Mouse (Mus musculus) CH12.LX (cell line): ENCODE data around the gene Cdc42ep5.

ENCODE experiments used
- CTCF ChIP-seq, 2 experiments: IDR thresholded peaks in 1 of 2; conservative IDR thresholded peaks in 1 of 2; 2 replicates each; pipeline ENCODE4 v1.5.1; 2011 to 2012; ENCODE audit warnings: low read depth in 2 of 2, low read length in 2 of 2, improper control_type of control experiment in 1 of 2, inconsistent platforms in 1 of 2, mild to moderate bottlenecking in 1 of 2, moderate library complexity in 1 of 2
- E2F4 ChIP-seq: IDR thresholded peaks from 2 replicates; pipeline ENCODE4 v1.6.1; 2011; ENCODE audit warnings: low read depth, low read length, improper control_type of control experiment; ENCODE audit not compliant: insufficient replicate concordance
- HCFC1 ChIP-seq: IDR thresholded peaks from 2 replicates; pipeline ENCODE4 v1.6.1; 2012; ENCODE audit warnings: low read depth, mild to moderate bottlenecking, inconsistent platforms, low read length, improper control_type of control experiment
- JUN ChIP-seq: IDR thresholded peaks from 2 replicates; pipeline ENCODE4 v1.6.1; 2011; ENCODE audit warnings: low read depth, mild to moderate bottlenecking, low read length, improper control_type of control experiment, moderate library complexity; ENCODE audit not compliant: insufficient read depth
- MAZ ChIP-seq: IDR thresholded peaks from 2 replicates; pipeline ENCODE4 v1.6.1; 2012; ENCODE audit warnings: low read depth, mild to moderate bottlenecking, inconsistent platforms, low read length, improper control_type of control experiment, moderate library complexity
- MXI1 ChIP-seq: IDR thresholded peaks from 2 replicates; pipeline ENCODE4 v1.6.1; 2011; ENCODE audit warnings: mild to moderate bottlenecking, low read depth, low read length, improper control_type of control experiment
- NELFE ChIP-seq: IDR thresholded peaks from 2 replicates; pipeline ENCODE4 v1.6.1; 2011; ENCODE audit warnings: low read depth, low read length, improper control_type of control experiment
- PAX5 ChIP-seq: IDR thresholded peaks from 2 replicates; pipeline ENCODE4 v1.6.1; 2012; ENCODE audit warnings: low read length, inconsistent platforms, mixed read lengths
- POLR2A ChIP-seq: IDR thresholded peaks from 2 replicates; pipeline ENCODE4 v1.6.1; 2011; ENCODE audit warnings: low read depth, mild to moderate bottlenecking, improper control_type of control experiment, low read length
- POLR2AphosphoS2 ChIP-seq: IDR thresholded peaks from 2 replicates; pipeline ENCODE4 v1.6.1; 2011; ENCODE audit warnings: low read depth, low read length, improper control_type of control experiment
- RCOR1 ChIP-seq: conservative IDR thresholded peaks from 2 replicates; pipeline ENCODE4 v1.6.1; 2012; ENCODE audit warnings: low read depth, mild to moderate bottlenecking, inconsistent platforms, low read length, improper control_type of control experiment
- SIN3A ChIP-seq: IDR thresholded peaks from 2 replicates; pipeline ENCODE4 v1.6.1; 2012; ENCODE audit warnings: low read length, improper control_type of control experiment, inconsistent platforms
- SMC3 ChIP-seq: IDR thresholded peaks from 2 replicates; pipeline ENCODE4 v1.6.1; 2011; ENCODE audit warnings: low read depth, low read length, improper control_type of control experiment
- ZKSCAN1 ChIP-seq: IDR thresholded peaks from 2 replicates; pipeline ENCODE4 v1.6.1; 2012; ENCODE audit warnings: low read depth, inconsistent platforms, low read length, improper control_type of control experiment, borderline replicate concordance

DNA sequence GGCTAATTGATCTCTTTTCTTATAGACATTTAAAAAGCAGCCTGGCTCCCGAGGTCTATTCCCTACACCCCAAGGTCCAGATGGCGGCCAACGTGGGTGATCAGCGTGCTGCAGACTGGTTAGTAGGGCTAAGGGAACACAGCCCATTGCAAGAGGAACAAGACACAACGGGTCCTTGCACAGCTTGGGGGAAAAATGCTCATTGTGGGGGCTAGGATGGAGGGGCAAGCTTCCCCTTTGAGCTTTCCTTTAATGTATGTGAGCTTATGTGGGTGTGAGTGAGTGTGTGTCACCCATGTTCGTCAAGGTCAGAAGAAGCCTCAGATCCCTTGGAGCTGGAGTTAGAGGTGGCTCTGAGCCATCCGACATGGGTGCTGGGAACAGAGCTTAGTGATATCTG lies 26.0 kb downstream of the Cdc42ep5 start:
- no peak for TF ChIP-seq CTCF (conservative IDR thresholded peaks at IDR 0.05 in 1 of 2, IDR thresholded peaks at IDR 0.05 in 1 of 2; ENCODE audit: low read depth in 2 of 2, low read length in 2 of 2)
- no peak for TF ChIP-seq ZKSCAN1
- TF ChIP-seq POLR2AphosphoS2: no peak
- TF ChIP-seq POLR2A: no peak
- TF ChIP-seq HCFC1: no peak
- no peak for TF ChIP-seq SIN3A
- no peak for TF ChIP-seq NELFE
- TF ChIP-seq PAX5: no peak
- TF ChIP-seq SMC3: no peak
- no peak for TF ChIP-seq MAZ
- TF ChIP-seq E2F4: no peak
- no peak for TF ChIP-seq JUN
- no peak for TF ChIP-seq RCOR1
- TF ChIP-seq MXI1: no peak
